Mouse (Mus musculus) lung, adult 18-20 months (tissue): Measurements from ENCODE around the gene Cdc34.
A peak's percentile ranks its signal among the peaks of the same experiment; 100 is the strongest.

Experiments used
- DNase-seq, 2 experiments: peaks; one replicate each; pipeline ENCODE4 v3.0.0; 2022; ENCODE audit warnings: mixed read lengths in 2 of 2

Gene Cdc34

DNA sequence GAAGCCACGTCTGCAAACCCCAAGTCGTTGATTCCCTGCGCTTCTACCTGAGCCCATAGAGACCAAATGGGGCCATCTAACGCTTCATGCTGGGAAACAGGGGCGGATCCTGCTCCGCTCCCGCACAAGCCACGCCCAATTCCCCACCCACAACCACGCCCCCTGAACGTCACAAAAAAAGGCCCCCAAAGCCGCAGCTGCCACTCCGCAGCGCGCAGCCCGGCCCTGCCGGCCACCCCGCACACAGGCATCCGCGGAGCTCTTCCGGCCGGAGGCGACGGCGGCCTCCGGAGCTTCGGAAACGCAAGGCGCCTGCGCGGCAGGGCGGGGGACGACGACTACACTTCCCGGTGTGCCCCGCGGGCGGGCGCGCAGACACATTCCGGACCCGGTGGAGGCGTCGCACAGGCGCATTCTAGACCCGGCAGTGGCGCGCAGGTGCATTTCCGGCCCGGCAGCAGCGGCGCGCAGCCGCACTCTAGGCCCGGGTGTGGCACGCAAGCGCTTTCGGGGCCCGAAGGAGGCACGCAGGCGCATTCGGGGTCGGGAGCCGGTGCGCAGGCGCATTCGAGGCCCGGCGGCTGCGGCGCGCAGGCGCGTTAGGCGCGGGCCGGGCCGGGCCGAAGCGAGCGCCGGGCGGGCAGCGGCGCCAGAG, at the start of gene Cdc34:
Gene Cdc34, plus strand, starts transcription at position 605 of the 655 bp plus-strand sequence.
- DNase-seq, result peak; percentile 99 to 100

DNA sequence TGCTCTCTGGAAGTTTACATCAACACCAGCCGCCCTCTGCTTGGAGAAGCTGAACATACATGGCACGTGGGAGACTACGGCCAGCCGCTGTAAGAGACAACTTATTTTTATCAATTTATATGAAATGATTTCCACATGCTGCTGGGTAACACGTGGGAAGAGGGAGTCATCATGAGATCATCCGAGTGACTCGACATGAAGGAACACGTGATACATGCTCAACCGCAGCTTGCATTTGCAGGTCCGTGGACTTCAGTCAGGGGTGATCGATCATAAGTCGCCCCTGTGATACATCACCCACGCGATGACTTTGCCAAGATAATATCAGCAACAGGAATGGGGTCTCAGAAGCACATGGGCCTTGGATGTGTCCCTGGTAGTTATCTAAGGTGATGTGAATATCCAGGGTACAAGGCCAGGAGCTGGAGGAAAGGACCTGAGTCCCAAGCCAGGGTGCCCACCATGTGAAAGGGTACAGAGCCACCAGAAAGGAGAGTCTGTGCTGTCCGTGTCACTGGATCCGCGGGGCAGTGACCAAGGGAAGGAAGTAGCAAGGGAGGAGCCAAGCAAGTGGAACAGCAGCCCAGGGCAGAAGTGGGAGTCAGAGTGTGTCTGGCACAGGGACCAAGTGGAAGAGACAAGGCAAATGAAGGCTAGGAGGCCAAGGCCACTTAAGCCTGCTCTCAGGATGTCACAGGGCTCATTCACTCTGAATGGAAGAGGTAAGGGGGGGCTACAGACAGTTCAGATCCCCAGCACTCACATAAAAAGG, 48.8 kb upstream of the Cdc34 start:
- DNase-seq, result no peak

DNA sequence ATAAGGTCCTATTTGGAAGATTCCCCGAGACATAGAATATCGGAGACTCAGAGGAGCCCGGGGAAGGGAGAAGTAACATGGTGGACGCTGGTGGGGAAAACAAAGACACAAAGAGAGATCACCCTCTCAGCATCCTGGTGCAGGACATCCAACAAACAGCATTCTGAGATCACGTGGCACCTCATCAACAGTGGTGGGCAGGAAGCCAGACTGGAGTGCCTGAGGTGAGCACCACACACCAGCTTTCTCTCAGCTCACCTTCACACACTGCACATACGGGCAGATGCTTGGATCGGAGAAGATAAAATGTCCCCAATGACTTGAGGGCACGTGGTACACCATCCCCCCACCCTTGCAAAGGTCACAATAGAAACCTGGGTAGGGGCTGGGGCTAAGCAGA, 45.7 kb upstream of the Cdc34 start:
- no peak for DNase-seq

DNA sequence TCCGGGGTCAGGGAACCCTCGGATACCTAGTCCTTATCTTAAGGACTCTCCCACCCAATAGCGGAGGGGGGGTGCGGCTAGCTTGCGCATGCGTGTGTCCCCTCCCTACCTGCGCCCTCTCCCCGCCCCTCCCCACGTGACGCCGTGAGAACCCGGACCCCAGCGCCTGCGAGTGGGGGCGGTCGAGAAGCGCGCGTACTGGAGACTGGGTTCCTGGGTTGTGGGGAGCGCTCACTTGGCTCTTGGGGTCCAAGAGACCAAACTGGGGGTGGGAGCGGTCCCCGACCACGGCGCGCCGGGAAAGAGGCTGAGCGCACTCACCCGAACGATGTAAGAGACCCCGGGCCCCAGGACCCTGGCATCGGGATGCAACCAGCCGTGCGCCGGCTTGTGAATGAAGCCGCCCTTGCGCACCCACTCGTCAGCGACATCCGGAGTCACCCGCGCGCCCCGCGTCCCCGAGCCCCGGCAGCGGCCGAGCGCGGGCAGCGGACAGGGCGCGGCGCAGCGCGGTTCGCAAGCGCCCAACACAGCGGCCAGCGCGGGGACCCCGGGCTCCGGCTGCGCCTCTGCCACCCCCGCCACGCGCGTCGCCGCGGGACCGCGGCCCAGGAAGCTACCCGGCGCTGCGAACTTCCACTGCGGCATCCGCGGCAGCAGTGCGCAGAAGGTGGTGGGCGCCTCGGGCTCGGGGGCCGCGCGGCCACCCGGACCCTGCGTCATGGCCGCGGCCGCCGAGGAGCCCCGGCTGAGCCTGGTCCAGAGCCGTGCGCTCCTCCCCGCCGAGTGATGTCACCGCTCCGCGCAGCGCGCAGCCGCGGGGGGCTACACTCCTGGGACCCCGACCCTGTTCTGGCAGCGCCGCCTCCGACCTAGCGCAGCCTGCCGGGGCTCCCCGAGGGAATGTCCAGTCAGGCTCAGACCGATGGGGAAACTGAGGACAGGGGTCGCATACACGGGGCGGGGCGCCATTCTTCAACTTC, 44.6 kb upstream of the Cdc34 start, which contains the start of gene Shc2:
Gene Shc2, minus strand, starts transcription at position 791 of the 983 bp plus-strand sequence.
- DNase-seq, result no peak

DNA sequence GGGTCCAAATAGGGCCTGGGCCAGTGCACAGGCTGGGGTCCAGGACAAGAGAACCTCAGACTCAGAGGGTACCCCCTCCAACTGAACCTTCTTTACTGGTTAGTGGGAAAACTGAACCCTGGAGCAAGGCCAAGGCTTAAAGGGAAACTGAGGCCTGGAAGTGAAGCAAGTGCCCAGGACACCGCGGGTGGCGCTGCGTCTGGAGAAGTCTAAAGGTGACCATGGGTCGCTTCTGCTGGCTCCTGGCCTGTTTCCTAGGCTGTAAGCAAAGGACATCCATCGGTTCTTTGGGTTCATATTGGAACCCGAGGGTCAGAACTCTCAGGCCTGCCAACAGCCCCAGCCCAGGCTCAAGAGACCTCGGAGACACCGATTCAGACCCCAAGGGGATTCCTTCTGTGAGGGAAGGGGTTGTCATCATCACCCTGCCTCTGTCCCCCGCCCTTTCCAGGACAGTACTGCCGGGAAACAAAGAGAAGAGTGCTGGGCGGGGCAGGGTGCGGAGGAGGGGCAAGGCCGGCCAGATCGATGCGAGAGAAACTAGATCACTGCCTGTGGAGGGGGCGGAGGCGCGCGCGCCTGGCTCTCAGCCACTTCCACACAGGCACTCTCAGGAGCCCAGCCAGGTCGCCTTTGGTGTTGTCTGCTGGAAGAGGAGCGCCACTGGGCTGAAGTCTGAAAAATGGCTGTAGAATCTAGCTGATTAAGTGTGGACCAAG, 43.4 kb upstream of the Cdc34 start:
- peak in 1 of 2 experiments; percentile 15 for DNase-seq

DNA sequence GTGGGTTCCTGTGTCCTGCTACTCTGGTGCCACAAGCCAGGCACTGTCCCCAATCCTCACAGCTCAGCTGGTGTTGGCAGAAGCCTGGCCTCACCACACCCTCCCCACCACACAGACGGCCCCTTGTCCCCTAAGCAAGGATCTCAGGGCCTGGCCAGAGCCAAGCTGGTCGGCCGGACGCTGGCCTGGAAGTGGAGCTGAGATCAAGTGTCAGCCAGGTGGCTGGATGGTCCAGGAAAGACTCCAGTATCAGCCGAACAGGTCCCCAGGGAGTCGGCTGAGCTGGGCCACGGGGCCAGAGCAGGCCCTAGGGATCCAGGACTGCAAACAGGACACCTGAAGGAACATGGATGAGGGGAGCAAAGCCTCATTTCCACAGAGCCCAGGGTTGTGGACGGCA, 36.3 kb upstream of the Cdc34 start, which contains the start of gene Odf3l2:
Gene Odf3l2, minus strand, starts transcription at position 28 of the 400 bp plus-strand sequence.
- no peak for DNase-seq

DNA sequence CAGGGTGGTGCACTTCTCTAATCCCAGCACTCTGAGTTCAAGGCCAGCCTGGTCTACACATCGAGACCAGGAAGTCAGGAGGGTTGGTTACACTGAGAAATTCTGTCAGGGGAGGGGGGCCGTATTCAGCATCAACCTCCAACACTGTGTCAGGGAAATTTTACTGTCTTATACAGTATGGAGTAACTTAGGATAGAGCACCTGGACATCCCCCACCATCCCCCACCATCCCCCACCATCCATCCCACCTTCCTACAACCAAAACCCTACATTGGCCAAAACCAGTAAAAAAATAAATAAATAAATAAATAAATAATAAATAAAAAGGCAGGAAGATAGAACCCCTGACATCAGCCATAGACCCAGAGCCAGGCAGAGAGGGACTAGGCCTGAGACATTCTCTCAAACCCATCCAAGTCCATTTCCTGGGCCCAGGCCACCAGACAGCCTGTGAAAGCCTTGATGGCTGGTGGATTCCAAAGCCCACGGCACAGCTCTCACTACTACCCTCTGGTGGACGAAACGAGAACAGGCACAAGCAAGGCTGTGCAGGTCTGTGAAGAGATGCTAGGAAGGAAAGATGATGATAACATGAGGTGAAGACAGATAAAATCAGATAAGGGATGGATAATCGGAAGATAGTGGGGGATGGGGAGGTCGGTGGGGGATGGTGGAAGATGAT, 32.8 kb upstream of the Cdc34 start:
- DNase-seq, result peak; percentile 49 to 58

DNA sequence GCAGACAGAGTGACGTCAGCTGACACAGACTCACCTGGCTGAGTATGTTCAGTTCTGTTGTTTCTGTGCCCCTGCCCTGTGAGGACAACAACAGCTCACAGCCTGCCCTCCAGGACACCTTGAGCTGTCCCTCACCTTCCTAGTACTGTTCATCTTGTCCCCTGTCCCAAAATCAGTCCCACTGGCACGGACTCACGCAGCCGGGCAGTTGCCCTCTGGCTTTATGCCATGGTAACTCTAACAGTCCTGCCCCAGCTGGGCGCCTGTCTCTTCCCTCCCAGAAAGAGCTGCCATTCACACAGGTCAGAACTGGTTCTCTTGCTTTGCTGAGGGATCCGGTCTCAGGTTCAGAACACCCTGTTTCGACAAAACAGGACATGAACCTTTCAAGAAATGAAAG, 29.2 kb upstream of the Cdc34 start:
- no peak for DNase-seq

DNA sequence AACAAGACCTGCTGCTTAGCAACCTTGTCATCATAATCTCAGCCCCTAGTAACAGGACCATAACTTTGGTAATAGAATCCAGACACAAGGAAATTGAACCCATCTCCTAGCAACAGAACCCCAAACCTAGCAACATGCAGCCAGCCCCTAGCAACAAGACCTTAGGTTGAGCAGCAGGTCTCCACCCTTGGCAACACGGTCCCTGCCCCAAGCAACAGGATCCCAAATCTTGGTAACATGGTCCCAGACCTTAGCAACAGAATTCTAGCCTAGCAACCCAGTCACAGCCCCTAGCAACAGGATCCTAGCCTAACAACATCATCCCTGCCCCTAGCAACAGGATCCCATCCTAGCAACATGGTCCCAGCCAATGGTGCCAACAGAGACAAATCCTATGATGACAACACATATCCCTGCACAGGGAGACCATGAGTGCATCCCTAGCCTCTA, 27.0 kb upstream of the Cdc34 start:
- no peak for DNase-seq

DNA sequence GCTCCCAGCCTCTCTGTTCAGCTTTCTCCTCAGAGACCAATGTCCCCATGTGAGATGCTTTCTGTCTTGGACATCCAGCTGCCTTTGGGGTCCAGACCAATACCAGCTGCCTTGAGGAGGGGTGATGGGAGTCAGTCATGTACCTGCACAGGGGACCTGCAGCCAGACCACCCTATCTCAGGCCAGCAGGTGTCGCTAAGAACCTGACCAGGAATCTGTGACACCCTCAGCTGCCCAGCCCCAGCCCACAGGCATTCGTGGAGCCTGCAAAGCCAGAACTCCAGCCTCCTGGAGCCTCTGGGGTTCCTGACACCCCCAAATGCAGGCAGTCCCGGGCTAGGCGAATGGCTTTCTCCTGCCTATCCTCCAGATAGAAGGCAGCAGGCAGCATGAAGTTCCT, 23.2 kb upstream of the Cdc34 start:
- DNase-seq, result no peak

DNA sequence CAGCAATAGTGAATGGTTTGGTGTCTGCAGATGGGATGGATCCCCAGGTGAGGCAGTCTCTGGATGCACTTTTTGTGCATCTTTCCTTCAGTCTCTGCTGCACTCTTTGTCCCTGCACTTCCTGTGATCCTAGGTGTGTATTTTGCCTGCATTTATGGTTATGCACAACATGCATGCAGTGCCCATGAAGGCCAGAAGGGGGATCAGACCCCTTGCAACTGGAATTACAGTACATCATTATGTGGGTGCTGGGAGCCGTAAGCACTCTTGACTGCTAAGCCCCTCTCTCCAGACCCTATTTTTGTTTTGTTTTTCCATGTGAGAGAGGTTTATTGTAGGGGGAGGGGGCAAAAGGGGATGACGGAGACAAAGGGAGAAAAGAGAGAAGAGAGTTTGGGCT, 21.7 kb upstream of the Cdc34 start:
- no peak for DNase-seq

DNA sequence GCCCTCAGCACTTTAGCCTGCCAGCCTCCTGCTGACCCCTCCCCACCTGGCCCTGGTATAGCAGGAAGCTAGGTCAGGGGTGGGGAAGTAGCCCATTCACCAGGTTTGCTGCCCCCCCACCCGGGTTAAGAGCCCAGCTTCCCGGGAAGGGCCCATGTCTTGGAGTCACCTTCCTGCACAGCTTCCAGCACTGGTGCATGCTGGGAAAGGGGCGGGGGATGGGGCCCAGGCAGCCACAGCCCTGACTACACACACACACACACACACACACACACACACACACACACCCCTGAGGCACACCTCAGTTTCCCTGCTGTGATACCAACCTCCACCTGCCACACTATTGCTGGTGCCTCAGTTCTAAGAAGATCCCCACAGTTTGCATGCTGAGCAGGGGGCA, 20.1 kb upstream of the Cdc34 start:
- DNase-seq, result no peak

DNA sequence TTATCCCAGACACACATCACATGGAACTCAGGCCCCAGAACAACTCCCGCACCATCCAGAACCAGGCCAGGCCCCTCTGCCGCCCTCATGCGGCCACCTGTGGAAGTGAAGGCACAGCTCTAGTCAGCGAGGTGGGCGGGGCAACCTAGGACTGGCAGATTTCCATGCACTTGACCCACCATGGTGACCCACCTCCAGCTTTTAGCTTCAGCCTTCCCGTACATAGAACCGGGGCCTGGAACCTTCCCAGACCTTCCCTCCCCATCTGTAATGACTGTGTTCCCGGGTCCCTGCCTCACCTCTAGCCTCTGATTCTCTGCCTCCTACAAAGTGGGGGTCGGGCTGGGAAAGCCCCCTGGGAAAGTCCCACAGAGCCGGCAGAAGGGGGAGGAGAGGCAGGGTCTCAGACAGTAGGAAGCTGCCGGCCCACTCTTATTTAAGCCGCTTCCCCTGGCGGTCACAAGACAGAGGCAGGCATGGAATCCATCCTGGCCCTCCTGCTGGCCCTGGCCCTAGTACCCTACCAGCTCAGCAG, 17.8 kb upstream of the Cdc34 start, which contains the start of gene Madcam1:
Gene Madcam1, plus strand, starts transcription at position 429 of the 535 bp plus-strand sequence.
- DNase-seq, result peak; percentile 50 to 66

DNA sequence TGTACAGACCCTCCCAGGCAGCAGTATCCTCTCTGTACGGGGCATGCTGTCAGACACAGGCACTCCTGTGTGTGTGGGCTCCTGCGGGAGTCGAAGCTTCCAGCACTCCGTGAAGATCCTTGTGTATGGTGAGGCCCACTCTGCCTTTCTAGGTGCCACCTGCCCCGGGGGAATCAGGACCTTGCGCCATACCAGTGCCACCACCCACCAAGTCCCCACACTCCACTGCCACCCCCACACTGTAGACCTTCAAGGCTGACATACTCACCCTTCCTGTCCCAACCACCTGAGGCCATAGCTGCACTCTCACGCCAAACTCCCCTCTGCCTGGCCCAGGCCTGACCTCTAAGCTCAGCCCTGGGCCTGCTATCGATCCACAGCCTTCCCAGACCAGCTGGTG, 16.9 kb upstream of the Cdc34 start:
- DNase-seq, result no peak

DNA sequence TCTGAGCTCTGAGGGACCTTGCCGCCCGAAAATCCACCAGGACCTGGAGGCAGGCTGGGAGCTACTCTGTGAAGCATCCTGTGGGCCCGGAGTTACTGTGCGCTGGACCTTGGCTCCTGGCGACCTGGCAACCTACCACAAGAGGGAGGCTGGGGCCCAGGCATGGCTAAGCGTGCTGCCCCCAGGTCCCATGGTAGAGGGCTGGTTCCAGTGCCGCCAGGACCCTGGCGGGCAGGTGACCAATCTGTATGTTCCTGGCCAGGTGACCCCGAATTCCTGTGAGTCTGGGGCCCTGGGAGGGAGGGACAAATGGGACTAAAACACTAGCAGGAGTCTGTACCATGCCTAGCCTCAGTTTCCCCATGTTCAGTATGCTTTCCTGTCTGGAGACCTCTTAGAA, 15.5 kb upstream of the Cdc34 start:
- DNase-seq, result no peak

DNA sequence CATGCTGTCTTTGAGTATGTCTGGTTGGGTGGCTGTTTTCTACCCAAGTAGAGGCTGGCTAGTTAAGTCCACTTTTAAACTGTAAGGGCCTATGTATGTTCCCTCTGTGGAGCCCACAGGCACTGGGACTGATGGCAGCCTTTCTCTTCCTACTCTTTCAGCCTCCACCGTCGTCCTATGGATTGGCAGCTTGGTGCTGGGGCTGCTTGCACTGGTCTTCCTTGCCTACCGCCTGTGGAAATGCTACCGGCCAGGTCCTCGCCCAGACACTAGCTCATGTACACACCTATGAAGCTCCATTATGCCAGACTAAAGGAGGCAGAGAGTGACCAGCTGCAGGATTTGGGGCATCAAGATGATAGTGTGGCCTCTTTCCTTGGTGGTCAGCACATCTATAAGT, 13.9 kb upstream of the Cdc34 start:
- no peak for DNase-seq

DNA sequence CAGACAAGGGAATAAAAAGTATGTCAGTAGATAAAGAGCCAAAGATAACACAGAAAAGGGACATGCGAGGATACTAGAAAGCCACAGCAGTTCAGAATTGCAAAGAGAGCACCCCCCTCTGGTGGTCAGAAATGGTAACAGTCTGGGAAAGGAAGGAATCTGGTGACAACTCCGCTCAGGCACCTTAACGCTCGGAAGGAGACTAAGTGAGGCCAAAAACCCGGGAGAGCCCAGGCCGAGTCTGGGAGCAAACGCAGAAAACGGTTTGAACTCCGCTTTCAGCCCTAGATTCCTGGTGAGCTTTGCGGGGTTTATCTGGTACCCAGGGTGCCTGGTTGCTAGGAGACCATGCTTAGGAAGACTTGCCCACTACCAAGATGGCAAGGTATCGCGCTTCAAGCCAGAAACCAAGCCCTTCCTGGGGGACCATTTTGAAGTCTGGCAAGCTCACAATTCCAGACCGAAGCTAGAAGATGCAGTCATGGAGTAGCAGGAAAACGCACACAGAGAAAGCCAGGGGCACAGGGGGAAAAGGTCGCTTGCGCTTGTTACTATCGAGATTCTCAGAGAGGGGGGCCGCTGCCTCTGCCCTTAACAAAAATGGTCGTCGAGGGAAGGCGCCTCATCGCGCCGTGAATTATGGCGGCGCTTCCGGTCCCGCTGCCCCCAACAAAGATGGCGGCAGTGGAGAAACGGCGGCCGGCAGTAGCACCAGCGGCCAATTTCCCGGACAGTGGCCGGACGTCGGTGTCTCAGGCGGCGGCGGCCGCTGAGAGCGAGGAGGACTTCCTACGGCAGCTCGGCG, 13.0 kb upstream of the Cdc34 start, which contains the start of gene Tpgs1:
Gene Tpgs1, plus strand, starts transcription at position 599 of the 805 bp plus-strand sequence.
- peak; percentile 86 to 89 for DNase-seq

DNA sequence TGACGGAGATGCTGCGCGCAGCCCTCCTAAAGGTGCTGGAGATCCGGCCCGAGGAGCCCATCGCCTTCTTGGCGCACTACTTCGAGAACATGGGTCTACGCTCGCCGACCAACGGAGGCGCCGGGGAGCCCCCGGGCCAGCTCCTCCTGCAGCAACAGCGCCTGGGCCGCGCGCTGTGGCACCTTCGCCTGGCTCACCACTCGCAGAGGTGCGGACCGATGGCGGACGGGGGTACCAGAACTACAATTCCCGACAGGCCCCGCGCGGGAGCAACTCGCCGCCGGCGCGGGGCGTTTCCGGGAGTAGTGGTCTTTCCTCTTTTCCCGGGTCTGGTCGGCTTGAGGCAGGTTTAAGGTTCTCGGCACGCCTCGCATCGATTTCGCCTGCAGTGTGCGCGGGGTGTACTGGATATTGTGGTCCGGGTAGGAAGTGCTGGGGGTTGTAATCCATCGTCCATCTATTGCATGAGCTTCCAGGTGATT, 12.4 kb upstream of the Cdc34 start:
- peak; percentile 68 to 70 for DNase-seq

DNA sequence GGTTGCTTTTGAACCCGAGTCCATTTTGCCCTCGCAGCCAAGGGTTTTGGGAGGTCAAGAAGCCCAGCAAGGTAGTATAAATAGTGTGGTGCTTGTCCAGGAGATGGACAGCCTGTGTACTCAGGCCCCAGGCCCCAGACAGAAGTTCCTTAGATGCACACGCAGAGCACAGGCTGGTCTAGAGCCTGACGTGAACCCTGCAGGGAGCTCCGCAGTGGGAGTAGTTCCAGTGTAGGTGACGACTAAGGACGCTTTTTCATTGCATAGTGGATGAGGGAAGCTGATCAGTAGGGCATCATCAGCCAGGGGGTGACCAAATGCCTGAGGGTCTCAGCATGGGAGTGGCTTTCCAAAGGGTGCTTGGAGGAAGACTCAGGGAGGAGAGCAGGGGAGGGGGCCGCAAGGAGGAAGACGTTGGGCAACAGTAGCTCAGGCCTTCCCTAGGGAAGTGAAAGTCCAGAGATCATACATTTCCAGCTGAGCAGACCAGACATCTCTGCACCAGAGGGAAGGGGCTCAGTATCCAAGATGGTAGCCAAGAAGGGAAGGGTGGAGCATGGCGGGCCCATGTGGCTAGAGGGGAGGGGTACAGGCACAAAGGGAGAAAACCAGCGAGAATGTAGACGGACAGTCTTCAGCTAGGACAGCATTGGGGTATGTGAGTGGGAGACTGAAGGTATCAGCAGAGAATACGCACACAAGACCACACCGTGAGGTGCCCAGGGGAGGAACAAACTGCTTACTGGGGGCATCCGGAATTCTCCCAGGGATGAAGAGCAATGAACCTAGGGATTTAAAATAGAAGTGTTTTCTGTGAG, 11.7 kb upstream of the Cdc34 start:
- no peak for DNase-seq
